Mouse (Mus musculus) retina, postnatal 7 days (tissue): ENCODE data around the gene Chn2.

Experiments
- DNase-seq: peaks from one replicate; pipeline ENCODE4 v3.0.0-alpha.2; 2012; ENCODE audit warnings: low read depth, low spot score

Gene Chn2

GRCm38 (mm10) chr6:54333652-54334396 is 294.5 kb downstream of the Chn2 start:
- no peak for DNase-seq

- DNase-seq = no peak
These were observed 298.0 kb downstream of the Chn2 start for GRCm38 (mm10) chr6:54337321-54337720.

- DNase-seq = no peak
These were observed 301.8 kb downstream of the Chn2 start for GRCm38 (mm10) chr6:54341133-54341532.

- no peak for DNase-seq
These were observed 302.9 kb downstream of the Chn2 start for GRCm38 (mm10) chr6:54342223-54342622.
